Mouse (Mus musculus) ZHBTc4 (cell line): ENCODE results near the gene Sema4b.
A peak's percentile ranks its signal among the peaks of the same experiment; 100 is the strongest.

Source experiments
- DNase-seq: peaks from one replicate; pipeline ENCODE4 v3.0.0-alpha.2; 2011; ENCODE audit warnings: low read depth, low spot score

Gene Sema4b

GRCm38 (mm10) chr7:80197941-80198778, 11.5 kb downstream of the Sema4b start:
- peak; percentile 93 for DNase-seq

- no peak for DNase-seq
Observed at GRCm38 (mm10) chr7:80198863-80199262, 12.2 kb downstream of the Sema4b start.

GRCm38 (mm10) chr7:80199286-80199685, 12.6 kb downstream of the Sema4b start:
- no peak for DNase-seq

GRCm38 (mm10) chr7:80199851-80200587, 13.4 kb downstream of the Sema4b start:
- DNase-seq = peak; percentile 91

- DNase-seq = no peak
Observed at GRCm38 (mm10) chr7:80200588-80200945, 13.9 kb downstream of the Sema4b start.

- DNase-seq = no peak
Observed at GRCm38 (mm10) chr7:80200963-80201539, 14.4 kb downstream of the Sema4b start.

- no peak for DNase-seq
Observed at GRCm38 (mm10) chr7:80201888-80202540, 15.4 kb downstream of the Sema4b start.

- no peak for DNase-seq
Observed at GRCm38 (mm10) chr7:80202961-80203360, 16.3 kb downstream of the Sema4b start.

GRCm38 (mm10) chr7:80203638-80204096, 17.0 kb downstream of the Sema4b start:
- DNase-seq = no peak

GRCm38 (mm10) chr7:80204362-80204761, 17.7 kb downstream of the Sema4b start:
- no peak for DNase-seq

- DNase-seq = no peak
Observed at GRCm38 (mm10) chr7:80204961-80205360, 18.3 kb downstream of the Sema4b start.

- no peak for DNase-seq
Observed at GRCm38 (mm10) chr7:80205705-80206589, 19.3 kb downstream of the Sema4b start.

GRCm38 (mm10) chr7:80207314-80207731, 20.7 kb downstream of the Sema4b start:
- DNase-seq = peak; percentile 65

- DNase-seq = no peak
Observed at GRCm38 (mm10) chr7:80208026-80208642, 21.5 kb downstream of the Sema4b start.

- no peak for DNase-seq
Observed at GRCm38 (mm10) chr7:80208738-80209430, 22.2 kb downstream of the Sema4b start.

GRCm38 (mm10) chr7:80209669-80210068, 23.0 kb downstream of the Sema4b start:
- no peak for DNase-seq

GRCm38 (mm10) chr7:80210982-80211381, 24.3 kb downstream of the Sema4b start:
- no peak for DNase-seq

GRCm38 (mm10) chr7:80213604-80214003, 27.0 kb downstream of the Sema4b start:
- DNase-seq = no peak

- DNase-seq = no peak
Observed at GRCm38 (mm10) chr7:80214459-80214858, 27.8 kb downstream of the Sema4b start.

GRCm38 (mm10) chr7:80215398-80215797, 28.8 kb downstream of the Sema4b start:
- DNase-seq = peak; percentile 90
